Mouse (Mus musculus): Measurements from ENCODE around the gene Tdgf1.

Gene Tdgf1

GRCm38 (mm10) chr9:110952931-110953549 lies 7.1 kb upstream of the Tdgf1 start:
- DNase-seq: no peak

- DNase-seq: no peak
Measured at GRCm38 (mm10) chr9:110952398-110952797, 6.4 kb upstream of the Tdgf1 start.

GRCm38 (mm10) chr9:110951866-110952265 lies 5.9 kb upstream of the Tdgf1 start:
- DNase-seq: no peak

GRCm38 (mm10) chr9:110951397-110951796 lies 5.4 kb upstream of the Tdgf1 start, which contains the start of gene Lrrc2:
Lrrc2 (plus strand) TSS chr9:110951545.
- DNase-seq: no peak

GRCm38 (mm10) chr9:110950109-110950508 lies 4.2 kb upstream of the Tdgf1 start:
- DNase-seq: no peak

- DNase-seq: no peak
Measured at GRCm38 (mm10) chr9:110948813-110949310, 2.9 kb upstream of the Tdgf1 start.

GRCm38 (mm10) chr9:110947900-110948299 lies 1.9 kb upstream of the Tdgf1 start:
- no peak for DNase-seq

- no peak for DNase-seq
Measured at GRCm38 (mm10) chr9:110947261-110947661, 1.3 kb upstream of the Tdgf1 start.

GRCm38 (mm10) chr9:110946548-110947044 lies 638 bp upstream of the Tdgf1 start:
- DNase-seq: peak; percentile 49

- peak; percentile 39 for DNase-seq
Measured at GRCm38 (mm10) chr9:110945343-110945742, 615 bp downstream of the Tdgf1 start.

GRCm38 (mm10) chr9:110944265-110944664 lies 1.7 kb downstream of the Tdgf1 start:
- peak; percentile 54 for DNase-seq

GRCm38 (mm10) chr9:110937506-110938490 lies 8.2 kb downstream of the Tdgf1 start:
- peak; percentile 61 for DNase-seq

GRCm38 (mm10) chr9:110935941-110936340 lies 10.0 kb downstream of the Tdgf1 start:
- DNase-seq: no peak

GRCm38 (mm10) chr9:110933850-110934437 lies 12.0 kb downstream of the Tdgf1 start:
- no peak for DNase-seq

GRCm38 (mm10) chr9:110931573-110931972 lies 14.4 kb downstream of the Tdgf1 start:
- no peak for DNase-seq

GRCm38 (mm10) chr9:110922759-110923158 lies 23.2 kb downstream of the Tdgf1 start:
- DNase-seq: peak; percentile 85

GRCm38 (mm10) chr9:110920665-110921419 lies 25.1 kb downstream of the Tdgf1 start:
- peak; percentile 16 for DNase-seq

- no peak for DNase-seq
Measured at GRCm38 (mm10) chr9:110916786-110917185, 29.2 kb downstream of the Tdgf1 start, which contains the start of gene Fam240a. Fam240a (minus strand) TSS chr9:110916861.

- DNase-seq: no peak
Measured at GRCm38 (mm10) chr9:110915466-110915865, 30.5 kb downstream of the Tdgf1 start.

GRCm38 (mm10) chr9:110914631-110915236 lies 31.2 kb downstream of the Tdgf1 start:
- DNase-seq: no peak

GRCm38 (mm10) chr9:110909371-110909967 lies 36.5 kb downstream of the Tdgf1 start:
- DNase-seq: no peak

Data from embryo, embryonic 11 days (tissue).